Mouse (Mus musculus) brain, adult 10 weeks (tissue): ENCODE measurements around the gene Mrgprb3. TPM values are rescaled to one million over a fixed set of nuclear protein-coding genes. Genes with fewer than 3 reads are reported as not detected.

ENCODE experiments used
- polyA plus RNA-seq: library from polyadenylated mRNA; stranded (reverse); fragments of 350-450 nt; fragmentation: Illumina TruSeq; extraction: RNeasy Lipid Tissue Mini Kit (QIAGEN cat#74804); gene quantifications from one replicate; pipeline ENCODE4 v1.2.3, GENCODE M21; 2015; ENCODE audit warnings: low read depth, low replicate concordance

Mrgprb3 gene
- polyA plus RNA-seq = not detected

DNA sequence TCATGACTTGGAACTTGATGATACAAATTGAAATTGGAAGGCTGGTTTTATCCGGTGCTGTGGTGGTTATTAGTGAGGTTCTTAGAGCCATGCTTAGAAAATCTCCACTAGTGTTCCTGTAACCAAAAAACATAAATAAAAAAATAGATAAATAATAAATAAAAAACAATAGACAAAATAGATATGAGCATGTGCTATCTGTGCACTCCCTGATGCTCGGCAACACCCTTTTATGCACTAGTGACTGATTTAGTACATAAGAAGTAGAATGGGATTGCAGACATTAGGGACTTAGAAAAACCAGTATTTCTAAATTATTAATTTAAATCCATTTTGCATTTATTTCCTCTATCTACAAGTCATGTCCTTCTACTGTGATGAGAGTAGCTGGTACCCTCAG lies at the start of gene Mrgprb3:
Mrgprb3 (minus strand) TSS at position 101 of the 400 bp plus-strand sequence.

Other genes starting within 250 kb of the Mrgprb3 start
- not detected for gene Mrgprb1, start 187.5 kb downstream of the Mrgprb3 start, polyA plus RNA-seq
- not detected for gene Mrgprx2, start 144.5 kb downstream of the Mrgprb3 start, polyA plus RNA-seq
- gene Mrgprb2, start 85.7 kb downstream of the Mrgprb3 start, polyA plus RNA-seq = not detected
- 24.6 TPM for gene Zdhhc13, start 145.2 kb upstream of the Mrgprb3 start, polyA plus RNA-seq
- gene Csrp3, start 204.2 kb upstream of the Mrgprb3 start, polyA plus RNA-seq = not detected
- 0.15 TPM for gene E2f8, start 237.8 kb upstream of the Mrgprb3 start, polyA plus RNA-seq